Mouse (Mus musculus): ENCODE results near the gene Gale. TPM values are rescaled to one million over a fixed set of nuclear protein-coding genes. Genes with fewer than 3 reads are reported as not detected.

The Gale gene
- polyA plus RNA-seq, 1 experiment from 2014 or later: 40.5 TPM

GRCm38 (mm10) chr4:135946278-135946658 is 17.3 kb upstream of the Gale start, which contains the start of gene Hmgcl:
Gene Hmgcl (plus strand): TSS chr4:135946448.
- Histone ChIP-seq H3K4me3 (peak within 1 kb of the TSS; percentile 79), H3K27me3 (no peaks in the 10 kb centered on the region), H3K9me3 (no peaks in the 10 kb centered on the region), H3K27ac (peak within 1 kb of the TSS; percentile 65), H3K4me1 (peaks cover 29% of the 10 kb centered on the region), H3K36me3 (peaks cover 6% of the 10 kb centered on the region; the same call in 1 of the 2 replicates), H3K9ac (peak within 1 kb of the TSS; percentile 64), H3K4me2 (peak within 1 kb of the TSS; percentile 85)
- WGBS: under 1% methylated on average over 23 of the region's 23 CpGs
- ATAC-seq (ENCODE audit: borderline replicate concordance, extremely low read depth, low FRiP score, low TSS enrichment): peak; percentile 94

- peak overlapping the region; percentile 65 for H3K27ac ChIP-seq
- peak overlapping the region; percentile 64 for H3K9ac ChIP-seq
- 2% methylated on average over 28 of the region's 28 CpGs for WGBS
- no peaks in the 10 kb centered on the region for H3K9me3 ChIP-seq
- H3K4me3 ChIP-seq: peak overlapping the region; percentile 79
- peak overlapping the region; percentile 85 for H3K4me2 ChIP-seq
- peak; percentile 30 for ATAC-seq (ENCODE audit: borderline replicate concordance, extremely low read depth, low FRiP score, low TSS enrichment)
- H3K27me3 ChIP-seq: no peaks in the 10 kb centered on the region
- peaks cover 11% of the 10 kb centered on the region for H3K36me3 ChIP-seq
- H3K4me1 ChIP-seq: peaks cover 29% of the 10 kb centered on the region
These were observed 16.7 kb upstream of the Gale start for GRCm38 (mm10) chr4:135946659-135947301.

DNA sequence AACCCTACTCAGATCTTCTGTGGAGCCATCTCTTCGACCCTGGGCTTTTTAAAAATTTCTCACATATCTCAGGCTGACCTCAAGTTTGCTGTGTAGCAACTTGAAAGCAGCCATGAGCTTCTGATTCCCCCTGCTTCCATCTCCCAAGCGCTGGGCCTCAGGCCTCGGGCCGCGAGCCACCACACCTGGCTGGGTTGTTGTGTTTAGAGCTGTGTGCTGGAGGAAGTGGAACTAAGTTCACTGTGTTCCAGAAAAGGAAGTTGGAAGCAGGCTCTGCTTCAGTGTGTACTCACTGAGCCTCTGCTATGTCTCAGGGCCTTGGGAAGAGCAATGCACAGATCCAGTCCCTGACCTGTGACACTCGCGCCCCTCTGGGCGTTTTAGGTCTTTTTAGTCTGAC is 15.4 kb upstream of the Gale start:
- no peak overlapping the region for H3K27ac ChIP-seq
- 85% methylated on average over 8 of the region's 8 CpGs for whole genome bisulfite sequencing
- no peak for ATAC-seq (ENCODE audit: borderline replicate concordance, extremely low read depth, low FRiP score, low TSS enrichment)
- H3K4me2 ChIP-seq: no peak overlapping the region
- H3K27me3 ChIP-seq: no peaks in the 10 kb centered on the region
- peaks cover 19% of the 10 kb centered on the region for H3K36me3 ChIP-seq
- peaks cover 29% of the 10 kb centered on the region for H3K4me1 ChIP-seq
- H3K9me3 ChIP-seq: no peaks in the 10 kb centered on the region
- H3K4me3 ChIP-seq: no peak overlapping the region
- H3K9ac ChIP-seq: no peak overlapping the region

DNA sequence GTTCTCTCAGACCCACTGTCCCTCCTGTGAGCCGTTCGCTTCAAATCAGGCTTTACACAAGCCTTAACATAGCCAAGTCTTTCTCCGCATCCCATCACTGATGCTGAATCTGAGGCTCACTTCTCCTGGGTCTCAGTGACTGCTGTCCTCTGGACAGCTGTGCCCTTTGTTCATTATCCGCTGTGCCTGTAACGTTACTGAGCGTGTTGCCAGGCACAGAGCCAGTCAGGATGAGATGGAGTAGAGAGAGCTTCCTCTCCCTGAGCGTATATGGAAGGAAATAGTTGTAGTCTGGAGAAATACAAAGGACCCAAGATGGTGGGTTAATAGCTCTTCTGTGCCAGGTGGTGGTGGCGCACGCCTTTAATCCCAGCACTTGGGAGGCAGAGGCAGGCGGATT is 14.1 kb upstream of the Gale start:
- no peak for ATAC-seq (ENCODE audit: borderline replicate concordance, extremely low read depth, low FRiP score, low TSS enrichment)
- Histone ChIP-seq H3K4me3 (no peak overlapping the region), H3K27me3 (no peaks in the 10 kb centered on the region), H3K9ac (no peak overlapping the region), H3K4me2 (no peak overlapping the region), H3K9me3 (no peaks in the 10 kb centered on the region), H3K27ac (0 out of 2 replicates have a peak overlapping the region, but pooled peaks have one; percentile 17), H3K4me1 (peaks cover 23% of the 10 kb centered on the region), H3K36me3 (peaks cover 19% of the 10 kb centered on the region)
- 69% methylated on average over 10 of the region's 10 CpGs for WGBS

- WGBS: 50% methylated on average over 6 of the region's 6 CpGs
- Histone ChIP-seq H3K27ac (0 out of 2 replicates have a peak overlapping the region, but pooled peaks have one; percentile 17), H3K4me3 (no peak overlapping the region), H3K9me3 (no peaks in the 10 kb centered on the region), H3K4me1 (peaks cover 23% of the 10 kb centered on the region), H3K27me3 (no peaks in the 10 kb centered on the region), H3K36me3 (peaks cover 23% of the 10 kb centered on the region), H3K4me2 (no peak overlapping the region), H3K9ac (no peak overlapping the region)
- ATAC-seq (ENCODE audit: borderline replicate concordance, extremely low read depth, low FRiP score, low TSS enrichment): 0 out of 2 replicates have a peak, but pooled peaks have one; percentile 12
These were observed 13.6 kb upstream of the Gale start for GRCm38 (mm10) chr4:135949911-135950310.

- Histone ChIP-seq H3K36me3 (peaks cover 26% of the 10 kb centered on the region), H3K4me3 (no peak overlapping the region), H3K4me1 (peaks cover 23% of the 10 kb centered on the region), H3K9ac (no peak overlapping the region), H3K4me2 (no peak overlapping the region), H3K9me3 (no peaks in the 10 kb centered on the region), H3K27ac (no peak overlapping the region), H3K27me3 (no peaks in the 10 kb centered on the region)
- WGBS: 61% methylated on average over 6 of the region's 6 CpGs
- no peak for ATAC-seq (ENCODE audit: borderline replicate concordance, extremely low read depth, low FRiP score, low TSS enrichment)
These were observed 13.2 kb upstream of the Gale start for GRCm38 (mm10) chr4:135950365-135950764.

GRCm38 (mm10) chr4:135951505-135951904 is 12.0 kb upstream of the Gale start:
- no peak overlapping the region for H3K9ac ChIP-seq
- H3K4me1 ChIP-seq: peaks cover 18% of the 10 kb centered on the region
- H3K27ac ChIP-seq: no peak overlapping the region
- no peaks in the 10 kb centered on the region for H3K9me3 ChIP-seq
- no peak overlapping the region for H3K4me2 ChIP-seq
- no peaks in the 10 kb centered on the region for H3K27me3 ChIP-seq
- peaks cover 32% of the 10 kb centered on the region for H3K36me3 ChIP-seq
- ATAC-seq (ENCODE audit: borderline replicate concordance, extremely low read depth, low FRiP score, low TSS enrichment): no peak
- 93% methylated on average over 3 of the region's 3 CpGs for WGBS
- H3K4me3 ChIP-seq: no peak overlapping the region

DNA sequence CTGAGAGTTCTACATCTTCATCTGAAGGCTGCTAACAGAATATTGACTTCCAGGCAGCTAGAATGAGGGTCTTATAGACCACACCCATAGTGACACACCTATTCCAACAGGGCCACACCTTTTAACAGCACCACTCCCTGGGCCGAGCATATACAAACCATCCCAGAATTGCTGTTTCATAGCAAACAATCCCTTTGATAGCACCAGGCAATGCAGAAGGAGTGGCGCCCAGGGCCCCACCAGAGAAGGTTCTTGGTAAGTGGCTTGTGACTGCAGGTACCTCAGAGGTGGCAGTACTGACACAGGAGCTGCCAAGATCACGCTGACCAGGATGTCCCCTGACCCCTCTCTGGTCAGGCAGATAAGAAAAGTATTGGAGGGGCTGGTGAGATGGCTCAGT is 10.3 kb upstream of the Gale start:
- Histone ChIP-seq H3K36me3 (peaks cover 32% of the 10 kb centered on the region), H3K27me3 (no peaks in the 10 kb centered on the region), H3K27ac (no peak overlapping the region), H3K4me2 (no peak overlapping the region), H3K4me3 (no peak overlapping the region), H3K9ac (no peak overlapping the region), H3K9me3 (no peaks in the 10 kb centered on the region), H3K4me1 (peaks cover 11% of the 10 kb centered on the region; the same call in 1 of the 2 replicates)
- 82% methylated on average over 3 of the region's 3 CpGs for WGBS
- no peak for ATAC-seq (ENCODE audit: borderline replicate concordance, extremely low read depth, low FRiP score, low TSS enrichment)

- Histone ChIP-seq H3K9me3 (no peaks in the 10 kb centered on the region), H3K27ac (no peak overlapping the region), H3K36me3 (peaks cover 34% of the 10 kb centered on the region), H3K4me3 (no peak overlapping the region), H3K4me2 (no peak overlapping the region), H3K4me1 (peaks cover 9% of the 10 kb centered on the region; the same call in 1 of the 2 replicates), H3K27me3 (no peaks in the 10 kb centered on the region), H3K9ac (no peak overlapping the region)
- WGBS: 15% methylated on average over 2 of the region's 2 CpGs
- ATAC-seq (ENCODE audit: borderline replicate concordance, extremely low read depth, low FRiP score, low TSS enrichment): no peak
These were observed 9.3 kb upstream of the Gale start for GRCm38 (mm10) chr4:135954241-135954640.

DNA sequence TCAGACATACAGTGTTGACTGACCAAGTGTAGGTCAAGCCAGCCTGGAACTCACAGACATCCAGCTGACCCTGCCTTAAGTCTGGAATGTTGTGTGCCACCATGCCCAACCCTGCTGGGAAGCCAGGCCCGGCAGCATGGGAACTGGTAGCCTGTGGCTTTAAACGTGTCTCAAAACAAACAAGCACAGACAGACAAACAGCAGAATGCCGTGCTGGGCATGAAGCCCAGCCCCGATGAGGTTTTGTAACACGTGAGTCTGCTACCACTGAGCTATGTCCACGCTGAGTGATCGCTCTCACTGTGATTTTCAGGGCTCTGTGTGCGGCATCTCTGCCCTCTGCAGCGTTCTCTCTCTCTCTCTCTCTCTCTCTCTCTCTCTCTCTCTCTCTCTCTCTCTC is 7.6 kb upstream of the Gale start:
- Histone ChIP-seq H3K4me1 (no peaks in the 10 kb centered on the region), H3K27me3 (no peaks in the 10 kb centered on the region), H3K4me2 (no peak overlapping the region), H3K4me3 (no peak overlapping the region), H3K36me3 (peaks cover 46% of the 10 kb centered on the region), H3K27ac (no peak overlapping the region), H3K9me3 (no peaks in the 10 kb centered on the region), H3K9ac (no peak overlapping the region)
- 74% methylated on average over 9 of the region's 9 CpGs for WGBS
- ATAC-seq (ENCODE audit: borderline replicate concordance, extremely low read depth, low FRiP score, low TSS enrichment): no peak

- no peaks in the 10 kb centered on the region for H3K9me3 ChIP-seq
- WGBS: 46% methylated on average over 8 of the region's 8 CpGs
- H3K4me2 ChIP-seq: no peak overlapping the region
- no peak overlapping the region for H3K27ac ChIP-seq
- H3K4me1 ChIP-seq: peaks cover 8% of the 10 kb centered on the region; the same call in 1 of the 2 replicates
- H3K9ac ChIP-seq: no peak overlapping the region
- ATAC-seq (ENCODE audit: borderline replicate concordance, extremely low read depth, low FRiP score, low TSS enrichment): no peak
- peaks cover 29% of the 10 kb centered on the region for H3K36me3 ChIP-seq
- H3K27me3 ChIP-seq: no peaks in the 10 kb centered on the region
- H3K4me3 ChIP-seq: no peak overlapping the region
These were observed 5.2 kb upstream of the Gale start for GRCm38 (mm10) chr4:135958354-135958753.

DNA sequence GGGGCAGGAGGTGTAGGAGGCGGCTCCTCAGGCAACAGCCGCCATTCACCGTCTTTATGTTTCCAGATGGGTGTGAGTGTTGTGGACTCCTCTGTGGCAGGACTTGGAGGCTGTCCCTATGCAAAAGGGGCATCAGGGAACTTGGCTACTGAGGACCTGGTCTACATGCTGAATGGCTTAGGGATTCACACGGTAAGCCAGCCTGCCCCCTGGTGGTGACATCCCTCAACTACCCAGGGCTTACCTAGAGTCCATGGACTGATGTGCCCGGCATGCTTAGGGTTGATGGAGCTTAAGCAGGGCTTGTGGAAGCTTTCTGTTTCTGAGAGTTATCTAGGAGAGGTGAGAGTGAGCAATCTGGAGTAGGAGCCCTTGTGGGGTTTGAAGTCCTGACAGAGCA is 2.8 kb upstream of the Gale start:
- peaks cover 17% of the 10 kb centered on the region for H3K4me1 ChIP-seq
- no peak overlapping the region for H3K4me2 ChIP-seq
- WGBS: 22% methylated on average over 5 of the region's 5 CpGs
- H3K36me3 ChIP-seq: peaks cover 18% of the 10 kb centered on the region; the same call in 1 of the 2 replicates
- H3K4me3 ChIP-seq: no peak overlapping the region
- ATAC-seq (ENCODE audit: borderline replicate concordance, extremely low read depth, low FRiP score, low TSS enrichment): no peak
- no peak overlapping the region for H3K9ac ChIP-seq
- no peaks in the 10 kb centered on the region for H3K27me3 ChIP-seq
- no peaks in the 10 kb centered on the region for H3K9me3 ChIP-seq
- no peak overlapping the region for H3K27ac ChIP-seq
